Mouse (Mus musculus): Measurements from ENCODE around the gene Inpp5d.

DNA sequence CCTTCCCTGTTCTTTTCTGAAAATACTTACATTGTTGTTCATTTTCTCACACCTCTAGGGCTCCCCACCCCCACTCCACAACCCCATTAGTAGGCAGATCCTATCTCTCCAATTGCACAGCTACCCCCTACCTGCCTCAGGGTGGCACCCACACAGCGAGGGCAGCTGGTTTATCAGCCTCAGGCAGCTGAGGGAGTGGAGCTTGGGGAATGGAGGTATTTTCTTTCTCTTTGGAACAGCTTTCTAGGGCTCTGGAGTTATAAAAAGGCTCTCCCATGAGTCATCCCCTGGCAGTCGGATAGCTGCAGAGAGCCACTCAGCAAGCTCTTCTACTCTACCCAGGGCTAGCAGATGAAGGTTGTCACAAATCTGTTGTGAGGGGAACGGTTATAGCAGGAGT, 25.9 kb upstream of the Inpp5d start:
- TF ChIP-seq CTCF (IDR thresholded peaks at IDR 0.05; ENCODE audit: insufficient read depth, low read length) (no peak), POLR2A (IDR thresholded peaks at IDR 0.05; ENCODE audit: borderline replicate concordance, extremely low read depth, low read depth, low read length) (no peak)
